In the genomic region with DNA sequence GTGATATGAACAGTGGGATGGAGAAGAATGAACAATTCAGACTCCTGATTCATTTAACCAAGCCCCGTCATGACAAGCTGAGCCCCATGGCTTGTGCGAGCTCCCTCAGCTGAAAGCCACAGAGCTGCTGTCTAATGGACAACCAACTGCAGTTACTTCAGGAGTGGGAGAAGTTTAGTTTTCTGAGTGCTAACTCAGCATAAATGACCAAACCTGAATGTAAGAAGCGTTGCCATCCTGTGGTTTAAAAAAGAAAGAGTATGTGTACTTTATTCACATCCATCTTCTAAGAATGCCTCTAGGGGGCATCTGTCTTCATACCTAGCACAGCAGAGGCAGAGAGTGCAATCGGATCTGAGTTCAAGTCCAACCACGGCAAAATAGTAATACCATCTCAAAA, we compare ENCODE assay signal across 24 mouse cellular contexts. TPM values are rescaled to one million over a fixed set of nuclear protein-coding genes. Genes with fewer than 3 reads are reported as not detected.
A peak's percentile ranks its signal among the peaks of the same experiment; 100 is the strongest.
DNase-seq lines count a peak whose midpoint lies in the region; ATAC-seq and TF ChIP-seq lines count a peak whose summit lies in the region.
"Had no signal": no experiment of that assay in that cellular context is flagged by ENCODE, and none has a peak within 500 bp of the region (broad histone marks: within the 10 kb centered on the region; RNA-seq: fewer than 3 reads in every experiment).

No protein-coding gene starts in this region.

- no peak for DNase-seq in layer of hippocampus, adult 2 months (ENCODE audit: low spot score in 2 of 2)
- no peak for DNase-seq in layer of hippocampus, postnatal 36 days
- DNase-seq in CH12.LX (ENCODE audit: extremely low read depth) (no peak), ES-E14 (ENCODE audit: low read depth, low spot score) (no peak)
- no peak for DNase-seq in neural tube, embryonic 10.5 days (ENCODE audit: extremely low spot score, low spot score)
- DNase-seq: adrenal gland, adult 2 months; adrenal gland, postnatal 10 days; adrenal gland, postnatal 25 days; cerebellum, adult 11 months; cerebellum, adult 18-20 months; cerebellum, adult 8-10 months; cerebellum, adult 9-11 months; cerebellum, postnatal 14 days; cerebellum, postnatal 36 days; embryo, embryonic 11 days had no signal

- 0 out of 2 replicates have a peak, but pooled peaks have one; percentile 6 for TF ChIP-seq CTCF in intestine, postnatal 0 days (IDR thresholded peaks at IDR 0.05; ENCODE audit: low read depth)
- peak; percentile 18; the same call in 1 of the 2 replicates for TF ChIP-seq CTCF in layer of hippocampus, adult 2 months (conservative IDR thresholded peaks at IDR 0.05)
- TF ChIP-seq CTCF in CH12.LX (conservative IDR thresholded peaks at IDR 0.05 in 1 of 2, IDR thresholded peaks at IDR 0.05 in 1 of 2; ENCODE audit: low read depth in 2 of 2, low read length in 2 of 2) = peak in 1 of 2 experiments; percentile 23; a peak in 1 of 4 replicates

- H3K9ac ChIP-seq in intestine, postnatal 0 days (ENCODE audit: low read depth, low read length) = no peak overlapping the region
- no peak overlapping the region for H3K9ac ChIP-seq in intestine, embryonic 15.5 days
- no peak overlapping the region for H3K9ac ChIP-seq in CH12.LX (ENCODE audit: insufficient read depth, low read depth)
- no peak overlapping the region for H3K9ac ChIP-seq in ES-E14 (ENCODE audit: insufficient read depth, low read depth, low read length, poor library complexity, severe bottlenecking)
- H3K9ac ChIP-seq: embryonic facial prominence, embryonic 13.5 days; embryonic facial prominence, embryonic 15.5 days; forebrain, embryonic 12.5 days had no signal

- H3K4me3 ChIP-seq in intestine, postnatal 0 days (ENCODE audit: low read depth, low read length) = no peak overlapping the region
- no peak overlapping the region for H3K4me3 ChIP-seq in intestine, embryonic 15.5 days (replicated peaks)
- H3K4me3 ChIP-seq in layer of hippocampus, adult 2 months = no peak overlapping the region
- no peak overlapping the region for H3K4me3 ChIP-seq in CH12.LX (replicated peaks in 1 of 3; ENCODE audit: low read depth in 2 of 3, low read length in 2 of 3, poor library complexity in 1 of 3)
- H3K4me3 ChIP-seq in ES-E14 (ENCODE audit: insufficient read depth in 1 of 2, low read depth in 1 of 2, low read length in 2 of 2, poor library complexity in 1 of 2, severe bottlenecking in 1 of 2) = no peak overlapping the region
- H3K4me3 ChIP-seq: embryonic facial prominence, embryonic 13.5 days; embryonic facial prominence, embryonic 15.5 days; erythroblast, embryonic 14.5 days; forebrain, embryonic 10.5 days; forebrain, embryonic 12.5 days had no signal

- no peak for ATAC-seq in intestine, postnatal 0 days
- no peak for ATAC-seq in intestine, embryonic 15.5 days
- ATAC-seq: forebrain, embryonic 14.5 days; forebrain, embryonic 16.5 days had no signal

- TF ChIP-seq POLR2A in CH12.LX (IDR thresholded peaks at IDR 0.05; ENCODE audit: low read depth, low read length) = no peak

- WGBS in intestine, postnatal 0 days = 97% methylated on average over 5 of the region's 5 CpGs
- 90% methylated on average over 5 of the region's 5 CpGs for WGBS in intestine, embryonic 15.5 days

- H3K36me3 ChIP-seq in intestine, postnatal 0 days (ENCODE audit: control insufficient read depth, insufficient read depth) = no peaks in the 10 kb centered on the region
- H3K36me3 ChIP-seq in intestine, embryonic 15.5 days = no peaks in the 10 kb centered on the region
- H3K36me3 ChIP-seq in CH12.LX (replicated peaks in 1 of 2; ENCODE audit: control insufficient read depth in 1 of 2, insufficient read depth in 1 of 2, low read length in 1 of 2) = no peaks in the 10 kb centered on the region
- no peaks in the 10 kb centered on the region; the same call in 1 of the 2 replicates for H3K36me3 ChIP-seq in ES-E14 (ENCODE audit: control insufficient read depth, insufficient read depth, low read length, poor library complexity, severe bottlenecking)
- H3K36me3 ChIP-seq: embryonic facial prominence, embryonic 13.5 days; embryonic facial prominence, embryonic 15.5 days; forebrain, embryonic 10.5 days; forebrain, embryonic 12.5 days had no signal

- peaks cover 5% of the 10 kb centered on the region; the same call in 1 of the 2 replicates for H3K4me1 ChIP-seq in intestine, postnatal 0 days (replicated peaks; ENCODE audit: control insufficient read depth, insufficient read depth, low read length)
- H3K4me1 ChIP-seq in intestine, embryonic 15.5 days (replicated peaks) = peaks cover 18% of the 10 kb centered on the region
- H3K4me1 ChIP-seq in CH12.LX (ENCODE audit: control insufficient read depth in 1 of 2, insufficient read depth in 2 of 2) (no peaks in the 10 kb centered on the region), ES-E14 (ENCODE audit: control insufficient read depth in 2 of 2, insufficient read depth in 2 of 2, low read length in 2 of 2, poor library complexity in 1 of 2) (peaks cover 0 to 10% of the 10 kb centered on the region in 2 experiments; a peak in 2 of 4 replicates)

- TF ChIP-seq EP300 in CH12.LX (IDR thresholded peaks at IDR 0.05; ENCODE audit: low read length) = no peak

- no peak for TF ChIP-seq RAD21 in CH12.LX (IDR thresholded peaks at IDR 0.05; ENCODE audit: low read depth, low read length)

- no peak overlapping the region for H3K4me2 ChIP-seq in intestine, postnatal 0 days (replicated peaks; ENCODE audit: low read depth)
- H3K4me2 ChIP-seq in intestine, embryonic 15.5 days (replicated peaks) = no peak overlapping the region
- no peak overlapping the region for H3K4me2 ChIP-seq in CH12.LX (ENCODE audit: insufficient read depth, low read depth, poor library complexity, severe bottlenecking)
- H3K4me2 ChIP-seq: embryonic facial prominence, embryonic 13.5 days; embryonic facial prominence, embryonic 15.5 days; forebrain, embryonic 12.5 days had no signal

- in situ Hi-C loops in CH12.LX (cut with MboI; ENCODE audit: low pct_ligation_motif_present, low pct_unique_long_range_greater_than_20kb, low sequenced_read_pairs) = no loop called here
- in situ Hi-C loops in ES-E14 (cut with MboI; ENCODE audit: low sequenced_read_pairs in 2 of 2, unreplicated experiment in 2 of 2) = no loop called here

- H3K27ac ChIP-seq in intestine, postnatal 0 days (ENCODE audit: low read depth, low read length) = no peak overlapping the region
- H3K27ac ChIP-seq in intestine, embryonic 15.5 days = no peak overlapping the region
- no peak overlapping the region for H3K27ac ChIP-seq in layer of hippocampus, adult 2 months
- H3K27ac ChIP-seq in CH12.LX (ENCODE audit: insufficient read depth, low read depth) (no peak overlapping the region), ES-E14 (ENCODE audit: insufficient read depth, low read depth, low read length, poor library complexity, severe bottlenecking) (no peak overlapping the region)
- H3K27ac ChIP-seq: embryonic facial prominence, embryonic 13.5 days; embryonic facial prominence, embryonic 15.5 days; forebrain, embryonic 10.5 days; forebrain, embryonic 12.5 days had no signal

- no peaks in the 10 kb centered on the region for H3K27me3 ChIP-seq in intestine, postnatal 0 days (replicated peaks; ENCODE audit: control insufficient read depth, insufficient read depth, low read length)
- no peaks in the 10 kb centered on the region for H3K27me3 ChIP-seq in intestine, embryonic 15.5 days (replicated peaks)
- H3K27me3 ChIP-seq in CH12.LX (replicated peaks) = peaks cover 81% of the 10 kb centered on the region
- H3K27me3 ChIP-seq: embryonic facial prominence, embryonic 13.5 days; embryonic facial prominence, embryonic 15.5 days; forebrain, embryonic 12.5 days had no signal

- no peaks in the 10 kb centered on the region for H3K79me2 ChIP-seq in CH12.LX (replicated peaks; ENCODE audit: control insufficient read depth, extremely low read depth, insufficient read depth, poor library complexity, severe bottlenecking)

- dilution Hi-C loops in CH12.LX (cut with MboI; ENCODE audit: extremely low pct_ligation_motif_present, extremely low pct_unique_long_range_greater_than_20kb, low sequenced_read_pairs) = no loop called here

- no peaks in the 10 kb centered on the region for H3K9me3 ChIP-seq in intestine, postnatal 0 days (ENCODE audit: control insufficient read depth)
- no peaks in the 10 kb centered on the region for H3K9me3 ChIP-seq in intestine, embryonic 15.5 days
- H3K9me3 ChIP-seq in CH12.LX (replicated peaks; ENCODE audit: low read length) (no peaks in the 10 kb centered on the region), ES-E14 (ENCODE audit: control insufficient read depth, insufficient read depth, low read depth, low read length) (no peaks in the 10 kb centered on the region)
- H3K9me3 ChIP-seq: embryonic facial prominence, embryonic 13.5 days; embryonic facial prominence, embryonic 15.5 days; forebrain, embryonic 10.5 days; forebrain, embryonic 12.5 days had no signal

TF ChIP-seq in CH12.LX, 34 proteins besides CTCF, POLR2A, EP300 and RAD21:
- TF ChIP-seq MAFK (IDR thresholded peaks at IDR 0.05; ENCODE audit: insufficient replicate concordance, low read length) (peak; percentile 60; the same call in 1 of the 2 replicates), CHD2 (IDR thresholded peaks at IDR 0.05; ENCODE audit: low read length) (no peak)

TF ChIP-seq in ES-E14, 5 proteins besides CTCF, POLR2A, EP300 and RAD21:
- TF ChIP-seq MAFK (IDR thresholded peaks at IDR 0.05; ENCODE audit: insufficient read depth, low read depth, low read length) = peak; percentile 87
- TF ChIP-seq ZNF384 (IDR thresholded peaks at IDR 0.05; ENCODE audit: low read depth, low read length) = no peak
- TF ChIP-seq HCFC1 (IDR thresholded peaks at IDR 0.05; ENCODE audit: borderline replicate concordance, insufficient read depth, low read length) = no peak
- TF ChIP-seq ZC3H11A (IDR thresholded peaks at IDR 0.05; ENCODE audit: borderline replicate concordance, low read depth, low read length) = no peak
- TF ChIP-seq CHD2 (IDR thresholded peaks at IDR 0.05; ENCODE audit: low read depth, low read length) = no peak
TF ChIP-seq in ES-E14: peak in this region for 1.

RNA-seq across cellular contexts. Expression of a gene that starts 35.5 kb away (rescaled TPM):
- polyA plus RNA-seq in intestine, postnatal 0 days (2015; fragmentation: Nextera tagmentation; extraction: Ambion mirVana) = 16.8 and 20.3 TPM in 2 replicates
- 42.6 and 44.8 TPM in 2 replicates for polyA plus RNA-seq in intestine, embryonic 15.5 days (2015; fragmentation: Nextera tagmentation; extraction: Ambion mirVana)
- 100 to 1,000 TPM; 243 TPM for total RNA-seq in layer of hippocampus, adult 2 months (2021)
- total RNA-seq in layer of hippocampus, postnatal 36 days (2021) = 100 to 1,000 TPM; 239 to 256 TPM
- 0.59 and 0.89 TPM in 2 replicates for total RNA-seq in CH12.LX (2012; rRNA removed)
- not detected in 2 replicates for total RNA-seq in CH12.LX (2014; rRNA removed)
- polyA plus RNA-seq in CH12.LX (2012; ENCODE audit: insufficient read length, low read depth) = not detected in 2 replicates
- 55.3 and 56.4 TPM in 2 replicates for total RNA-seq in ES-E14 (2012; rRNA removed)
- polyA plus RNA-seq: erythroblast, embryonic 14.5 days had no signal

Comparison
In these comparisons a context has a peak if more than half of its experiments do, and no peak if none do; other contexts are left out.
1. RNA of a gene that starts 35.5 kb away (total RNA-seq): 239 to 256 TPM in layer of hippocampus, postnatal 36 days, 243 TPM in layer of hippocampus, adult 2 months and 55.3 to 56.4 TPM in ES-E14; 0.59 to 0.89 TPM in CH12.LX; every median in the first group is over 10 times any median in the second.